ENCODE assay signal across 7 mouse cellular contexts in genomic region chr4:22498102-22498957, GRCm38 (mm10). TPM values are rescaled to one million over a fixed set of nuclear protein-coding genes. Genes with fewer than 3 reads are reported as not detected.
DNase-seq lines count a peak whose midpoint lies in the region; ATAC-seq and TF ChIP-seq lines count a peak whose summit lies in the region.

No protein-coding gene starts in this region.

- no peak overlapping the region for H3K9ac ChIP-seq in embryonic facial prominence, embryonic 13.5 days
- peak overlapping the region; percentile 57 for H3K9ac ChIP-seq in hindbrain, embryonic 15.5 days
- H3K9ac ChIP-seq in midbrain, embryonic 14.5 days (replicated peaks; ENCODE audit: low read length) = peak overlapping the region; percentile 60

- peak; percentile 26 to 56 for DNase-seq in left cerebral cortex, adult 2 months (ENCODE audit: extremely low spot score in 1 of 2, low spot score in 2 of 2)
- DNase-seq in left cerebral cortex, adult 9 months (ENCODE audit: low spot score in 2 of 2) = no peak
- peak; percentile 81 for DNase-seq in midbrain, embryonic 14.5 days
- DNase-seq in adrenal gland, postnatal 14 days = no peak
- no peak for DNase-seq in cerebellum, adult 9-10 months

- peak overlapping the region; percentile 55 for H3K4me2 ChIP-seq in embryonic facial prominence, embryonic 13.5 days
- H3K4me2 ChIP-seq in hindbrain, embryonic 15.5 days = peak overlapping the region; percentile 97
- peak overlapping the region; percentile 76 for H3K4me2 ChIP-seq in midbrain, embryonic 14.5 days (ENCODE audit: low read length)

- intact Hi-C loops in left cerebral cortex, adult 2 months (cut with DNase I) = loop anchor here (5.0 to 10.0 kb wide), 2 partner anchors 1014 to 1716 kb away; no protein-coding TSS in a partner anchor

- H3K27ac ChIP-seq in left cerebral cortex, adult 2 months = peak overlapping the region; percentile 87
- H3K27ac ChIP-seq in embryonic facial prominence, embryonic 13.5 days = no peak overlapping the region
- H3K27ac ChIP-seq in hindbrain, embryonic 15.5 days (replicated peaks) = peak overlapping the region; percentile 80
- peak overlapping the region; percentile 87 for H3K27ac ChIP-seq in midbrain, embryonic 14.5 days (replicated peaks; ENCODE audit: low read depth, low read length)

- ATAC-seq in embryonic facial prominence, embryonic 13.5 days (ENCODE audit: insufficient number of reproducible peaks, insufficient read depth, low FRiP score, low TSS enrichment, low read depth) = no peak
- peak; percentile 46 for ATAC-seq in hindbrain, embryonic 15.5 days (ENCODE audit: low FRiP score, low read depth)
- peak; percentile 25 for ATAC-seq in midbrain, embryonic 14.5 days (ENCODE audit: low FRiP score, low TSS enrichment)

- H3K36me3 ChIP-seq in embryonic facial prominence, embryonic 13.5 days = no peaks in the 10 kb centered on the region
- no peaks in the 10 kb centered on the region for H3K36me3 ChIP-seq in hindbrain, embryonic 15.5 days
- no peaks in the 10 kb centered on the region for H3K36me3 ChIP-seq in midbrain, embryonic 14.5 days (ENCODE audit: control insufficient read depth, insufficient read depth, low read length)

- TF ChIP-seq CTCF in left cerebral cortex, adult 2 months (IDR thresholded peaks at IDR 0.05) = no peak; the same call in 1 of the 2 replicates

- H3K4me1 ChIP-seq in embryonic facial prominence, embryonic 13.5 days = peaks cover 18% of the 10 kb centered on the region
- H3K4me1 ChIP-seq in hindbrain, embryonic 15.5 days (replicated peaks) = peaks cover 35% of the 10 kb centered on the region
- peaks cover 11% of the 10 kb centered on the region; the same call in 1 of the 2 replicates for H3K4me1 ChIP-seq in midbrain, embryonic 14.5 days (ENCODE audit: control insufficient read depth, insufficient read depth, low read length)

- H3K4me3 ChIP-seq in left cerebral cortex, adult 2 months = peak overlapping the region; percentile 40
- peak overlapping the region; percentile 32 for H3K4me3 ChIP-seq in embryonic facial prominence, embryonic 13.5 days
- H3K4me3 ChIP-seq in hindbrain, embryonic 15.5 days = peak overlapping the region; percentile 54
- peak overlapping the region; percentile 49 for H3K4me3 ChIP-seq in midbrain, embryonic 14.5 days (replicated peaks; ENCODE audit: low read depth, low read length)

- WGBS in embryonic facial prominence, embryonic 13.5 days = under 1% methylated on average over 44 of the region's 45 CpGs
- under 1% methylated on average over 43 of the region's 45 CpGs for WGBS in hindbrain, embryonic 15.5 days
- under 1% methylated on average over 45 of the region's 45 CpGs for WGBS in midbrain, embryonic 14.5 days

- no peaks in the 10 kb centered on the region for H3K9me3 ChIP-seq in embryonic facial prominence, embryonic 13.5 days
- no peaks in the 10 kb centered on the region for H3K9me3 ChIP-seq in hindbrain, embryonic 15.5 days
- H3K9me3 ChIP-seq in midbrain, embryonic 14.5 days (ENCODE audit: control insufficient read depth, low read length) = no peaks in the 10 kb centered on the region

- H3K27me3 ChIP-seq in embryonic facial prominence, embryonic 13.5 days = peaks cover 77% of the 10 kb centered on the region
- H3K27me3 ChIP-seq in hindbrain, embryonic 15.5 days = peaks cover 5% of the 10 kb centered on the region; the same call in 1 of the 2 replicates
- no peaks in the 10 kb centered on the region for H3K27me3 ChIP-seq in midbrain, embryonic 14.5 days (ENCODE audit: control insufficient read depth, insufficient read depth, low read length)

RNA-seq across cellular contexts. Expression of gene Pou3f2, which starts 10.2 kb away (rescaled TPM):
- total RNA-seq in left cerebral cortex, adult 2 months (2021) = 10 to 100 TPM; 27.2 TPM
- 0.39 and 0.72 TPM in 2 replicates for polyA plus RNA-seq in embryonic facial prominence, embryonic 13.5 days (2015; fragmentation: Nextera tagmentation; extraction: Ambion mirVana)
- polyA plus RNA-seq in hindbrain, embryonic 15.5 days (2015; fragmentation: Nextera tagmentation; extraction: Ambion mirVana) = 21.0 and 33.1 TPM in 2 replicates
- 46.9 and 58.4 TPM in 2 replicates for polyA plus RNA-seq in midbrain, embryonic 14.5 days (2014; fragmentation: Nextera tagmentation; extraction: Ambion mirVana)
- 0.07 and 0.08 TPM in 2 replicates for total RNA-seq in adrenal gland, postnatal 14 days (2021)

Comparison
In these comparisons a context has a peak if more than half of its experiments do, and no peak if none do; other contexts are left out.
1. DNase-seq: peak in left cerebral cortex, adult 2 months (2 of 2) and midbrain, embryonic 14.5 days (single experiment); none in left cerebral cortex, adult 9 months (0 of 2), adrenal gland, postnatal 14 days (single experiment) and cerebellum, adult 9-10 months (single experiment).
2. RNA of gene Pou3f2, which starts 10.2 kb away (polyA plus RNA-seq): 46.9 to 58.4 TPM in midbrain, embryonic 14.5 days and 21.0 to 33.1 TPM in hindbrain, embryonic 15.5 days; 0.39 to 0.72 TPM in embryonic facial prominence, embryonic 13.5 days; every median in the first group is over 10 times any median in the second.
3. Peak in every context shown above with its lines, with median percentiles within 50 percentile points of each other: H3K4me3 ChIP-seq and H3K4me2 ChIP-seq.